Mouse (Mus musculus) limb, embryonic 14.5 days (tissue): Measurements from ENCODE around the gene Gm20388. TPM values are rescaled to one million over a fixed set of nuclear protein-coding genes. Genes with fewer than 3 reads are reported as not detected.
A peak's percentile ranks its signal among the peaks of the same experiment; 100 is the strongest.

Experiments
- ATAC-seq: fragments of 200-750 bp; cut with Nextera tagmentation; 2 replicates; pipeline ENCODE4 v1.8.0; 2017; ENCODE audit warnings: low read depth, moderate number of reproducible peaks, moderate TSS enrichment; ENCODE audit not compliant: low FRiP score
- DNase-seq: peaks from one replicate; pipeline ENCODE4 v3.0.0-alpha.2; 2015; ENCODE audit warnings: low spot score
- H3K27ac ChIP-seq: fragments of 300-500 bp; sonication (generic); replicated peaks from 2 replicates; pipeline ENCODE4 v1.5.1; 2014; ENCODE audit warnings: low read depth, mild to moderate bottlenecking, low read length, moderate library complexity, mixed read lengths
- H3K27me3 ChIP-seq: fragments of 300-500 bp; sonication (generic); 2 replicates; pipeline ENCODE4 v1.6.1; 2014; ENCODE audit warnings: low read length, mixed read lengths; ENCODE audit not compliant: control insufficient read depth, insufficient read depth
- H3K36me3 ChIP-seq: fragments of 300-500 bp; sonication (generic); 2 replicates; pipeline ENCODE4 v1.6.1; 2014; ENCODE audit warnings: mild to moderate bottlenecking, low read length, moderate library complexity, mixed read lengths; ENCODE audit not compliant: control insufficient read depth, insufficient read depth
- H3K4me1 ChIP-seq: fragments of 300-500 bp; sonication (generic); 2 replicates; pipeline ENCODE4 v1.6.1; 2014; ENCODE audit warnings: antibody characterized with exemption, low read length, mixed read lengths; ENCODE audit not compliant: control insufficient read depth, insufficient read depth
- H3K4me2 ChIP-seq: fragments of 300-500 bp; sonication (generic); replicated peaks from 2 replicates; pipeline ENCODE4 v1.6.1; 2014; ENCODE audit warnings: low read depth, mild to moderate bottlenecking, low read length, moderate library complexity; ENCODE audit not compliant: severe bottlenecking
- H3K4me3 ChIP-seq: fragments of 300-500 bp; sonication (generic); replicated peaks from 2 replicates; pipeline ENCODE4 v1.5.1; 2014; ENCODE audit warnings: low read length
- H3K9ac ChIP-seq: fragments of 300-500 bp; sonication (generic); 2 replicates; pipeline ENCODE4 v1.6.1; 2014; ENCODE audit warnings: mild to moderate bottlenecking, low read depth, low read length, moderate library complexity; ENCODE audit not compliant: severe bottlenecking
- H3K9me3 ChIP-seq: fragments of 300-500 bp; sonication (generic); 2 replicates; pipeline ENCODE4 v1.6.1; 2016; ENCODE audit warnings: low read length; ENCODE audit not compliant: control insufficient read depth
- POLR2A ChIP-seq: fragments of 200-500 bp; IDR thresholded peaks from 2 replicates; pipeline ENCODE4 v1.8.0; 2012; ENCODE audit warnings: inconsistent platforms, mild to moderate bottlenecking, moderate library complexity, borderline replicate concordance; ENCODE audit not compliant: insufficient read depth, insufficient read length; ENCODE audit errors: extremely low read depth
- WGBS: fragments of 180-500 bp; shearing (Covaris S2); extraction: QIAGEN DNeasy Blood & Tissue Kit; methylation state at CpG from one replicate; pipeline ENCODE4 v1.1.7; 2014; 5-methylcytosine and 5-hydroxymethylcytosine counted together
- polyA plus RNA-seq, 2 experiments: library from polyadenylated mRNA; depleted of rRNA in 1 of 2; stranded (reverse) in 1 of 2; unstranded in 1 of 2; fragments of >200 nt; fragmentation: Nextera tagmentation in 1 of 2; extraction: Ambion mirVana in 1 of 2; gene quantifications; 2 replicates each; pipeline versions ENCODE4 v1.2.1 to v1.2.3; 2012 to 2014

The Gm20388 gene
- polyA plus RNA-seq, 2 experiments: 1.9 to 49.9 TPM

GRCm38 (mm10) chr8:122354157-122354556 lies 2443.5 kb downstream of the Gm20388 start:
- TF ChIP-seq POLR2A: no peak
- peak overlapping the region; percentile 48; the same call in 1 of the 2 replicates for H3K27ac ChIP-seq
- no peaks in the 10 kb centered on the region for H3K27me3 ChIP-seq

GRCm38 (mm10) chr8:122355642-122356606 lies 2445.3 kb downstream of the Gm20388 start:
- no peak for ATAC-seq
- H3K9me3 ChIP-seq: no peaks in the 10 kb centered on the region
- H3K4me1 ChIP-seq: no peaks in the 10 kb centered on the region
- no peak overlapping the region for H3K27ac ChIP-seq
- WGBS: 62% methylated on average over 9 of the region's 9 CpGs
- no peak for DNase-seq
- H3K36me3 ChIP-seq: no peaks in the 10 kb centered on the region
- H3K27me3 ChIP-seq: no peaks in the 10 kb centered on the region
- H3K4me3 ChIP-seq: no peak overlapping the region
- no peak overlapping the region for H3K9ac ChIP-seq
- no peak overlapping the region for H3K4me2 ChIP-seq
- TF ChIP-seq POLR2A: no peak

More at GRCm38 (mm10) chr8:122354157-122354556, 2443.5 kb downstream of the Gm20388 start:
- H3K36me3 ChIP-seq: no peaks in the 10 kb centered on the region
- H3K4me3 ChIP-seq: no peak overlapping the region
- peaks cover 3% of the 10 kb centered on the region; the same call in 1 of the 2 replicates for H3K4me1 ChIP-seq
- DNase-seq (no peak), ATAC-seq (no peak)
- WGBS: 90% methylated on average over 8 of the region's 8 CpGs
- no peaks in the 10 kb centered on the region for H3K9me3 ChIP-seq
- H3K4me2 ChIP-seq: no peak overlapping the region
- no peak overlapping the region for H3K9ac ChIP-seq

- DNase-seq: no peak
- Histone ChIP-seq H3K27ac (no peak overlapping the region), H3K9me3 (no peaks in the 10 kb centered on the region), H3K4me3 (no peak overlapping the region), H3K9ac (no peak overlapping the region), H3K4me1 (peaks cover 5% of the 10 kb centered on the region; the same call in 1 of the 2 replicates), H3K4me2 (no peak overlapping the region), H3K36me3 (no peaks in the 10 kb centered on the region), H3K27me3 (no peaks in the 10 kb centered on the region)
- TF ChIP-seq POLR2A: no peak
- 49% methylated on average over 11 of the region's 11 CpGs for WGBS
- no peak for ATAC-seq
Measured at GRCm38 (mm10) chr8:122357202-122357601, 2446.6 kb downstream of the Gm20388 start.

- Histone ChIP-seq H3K9me3 (no peaks in the 10 kb centered on the region), H3K27me3 (no peaks in the 10 kb centered on the region), H3K4me1 (peaks cover 9% of the 10 kb centered on the region), H3K9ac (no peak overlapping the region), H3K4me3 (no peak overlapping the region), H3K4me2 (no peak overlapping the region), H3K36me3 (no peaks in the 10 kb centered on the region), H3K27ac (no peak overlapping the region)
- no peak for TF ChIP-seq POLR2A
- 76% methylated on average over 5 of the region's 5 CpGs for WGBS
- DNase-seq: no peak
- no peak for ATAC-seq
Measured at GRCm38 (mm10) chr8:122357641-122358040, 2447.0 kb downstream of the Gm20388 start.

DNA sequence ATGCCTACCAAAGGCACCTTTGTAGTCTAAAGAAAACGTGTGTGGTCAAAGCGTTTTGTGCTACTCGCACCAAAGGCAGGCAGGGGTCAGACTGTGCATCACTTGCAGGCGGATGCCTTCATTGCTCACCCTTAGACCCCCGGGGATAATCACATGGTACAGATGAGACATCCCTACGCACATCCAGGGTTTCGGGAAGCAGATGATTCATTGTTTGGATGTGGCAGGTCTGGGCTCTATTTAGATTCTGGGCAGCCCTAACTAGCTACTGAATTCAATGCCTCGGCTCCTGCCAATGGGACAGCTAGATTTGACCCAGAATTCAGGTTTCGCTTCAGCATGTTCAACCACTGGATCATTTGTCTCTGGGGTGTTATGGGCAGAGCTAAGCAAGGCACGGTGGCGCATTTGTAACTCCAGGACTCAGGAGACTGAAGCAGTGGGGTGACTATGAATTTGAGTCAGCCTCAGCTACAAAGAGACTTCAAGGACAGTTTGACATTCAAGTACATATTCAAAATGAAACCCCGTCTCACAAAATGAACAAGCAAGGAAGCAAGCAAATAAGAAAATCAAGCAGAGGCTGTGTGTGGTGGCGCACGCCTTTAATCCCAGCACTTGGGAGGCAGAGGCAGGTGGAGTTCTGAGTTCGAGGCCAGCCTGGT lies 2448.6 kb downstream of the Gm20388 start:
- WGBS: 82% methylated on average over 15 of the region's 15 CpGs

More for the DNA sequence above, 2448.6 kb downstream of the Gm20388 start:
- no peak overlapping the region for H3K4me3 ChIP-seq
- no peak overlapping the region for H3K4me2 ChIP-seq
- no peaks in the 10 kb centered on the region for H3K27me3 ChIP-seq
- no peaks in the 10 kb centered on the region for H3K36me3 ChIP-seq
- ATAC-seq (no peak), DNase-seq (no peak)
- no peak overlapping the region for H3K9ac ChIP-seq
- no peaks in the 10 kb centered on the region for H3K9me3 ChIP-seq
- H3K4me1 ChIP-seq: peaks cover 9% of the 10 kb centered on the region
- TF ChIP-seq POLR2A: no peak
- H3K27ac ChIP-seq: no peak overlapping the region
